Mouse (Mus musculus) kidney, embryonic 16.5 days (tissue): ENCODE results near the gene Plekhd1. TPM values are rescaled to one million over a fixed set of nuclear protein-coding genes. Genes with fewer than 3 reads are reported as not detected.

Experiments used
- ATAC-seq: fragments of 200-750 bp; cut with Nextera tagmentation; 2 replicates; pipeline ENCODE4 v1.8.0; 2017; ENCODE audit warnings: moderate TSS enrichment; ENCODE audit not compliant: low FRiP score, low TSS enrichment
- H3K27ac ChIP-seq: fragments of 300-500 bp; sonication (generic); 2 replicates; pipeline ENCODE4 v1.5.1; 2014; ENCODE audit warnings: low read length
- H3K27me3 ChIP-seq: fragments of 300-500 bp; sonication (generic); 2 replicates; pipeline ENCODE4 v1.6.1; 2014; ENCODE audit warnings: low read length, control low read depth, mixed read lengths; ENCODE audit not compliant: insufficient read depth
- H3K36me3 ChIP-seq: fragments of 300-500 bp; sonication (generic); 2 replicates; pipeline ENCODE4 v1.6.1; 2014; ENCODE audit warnings: low read length, control low read depth, mixed read lengths; ENCODE audit not compliant: insufficient read depth
- H3K4me1 ChIP-seq: fragments of 300-500 bp; sonication (generic); 2 replicates; pipeline ENCODE4 v1.6.1; 2014; ENCODE audit warnings: low read length, control low read depth, mixed read lengths; ENCODE audit not compliant: insufficient read depth
- H3K4me2 ChIP-seq: fragments of 300-500 bp; sonication (generic); replicated peaks from 2 replicates; pipeline ENCODE4 v1.6.1; 2014; ENCODE audit warnings: low read depth, low read length
- H3K4me3 ChIP-seq: fragments of 300-500 bp; sonication (generic); 2 replicates; pipeline ENCODE4 v1.5.1; 2014; ENCODE audit warnings: mild to moderate bottlenecking, low read length
- H3K9ac ChIP-seq: fragments of 300-500 bp; sonication (generic); replicated peaks from 2 replicates; pipeline ENCODE4 v1.6.1; 2014; ENCODE audit warnings: low read length
- H3K9me3 ChIP-seq: fragments of 300-500 bp; sonication (generic); 2 replicates; pipeline ENCODE4 v1.6.1; 2016; ENCODE audit warnings: low read length, control low read depth
- WGBS: fragments of 180-500 bp; shearing (Covaris S2); extraction: QIAGEN DNeasy Blood & Tissue Kit; methylation state at CpG from one replicate; pipeline ENCODE4 v1.1.7; 2014; 5-methylcytosine and 5-hydroxymethylcytosine counted together
- polyA plus RNA-seq: library from polyadenylated mRNA; unstranded; fragments of >200 nt; fragmentation: Nextera tagmentation; extraction: Ambion mirVana; gene quantifications from 2 replicates; pipeline ENCODE4 v1.2.1, GENCODE M21; 2015

Plekhd1 gene
- polyA plus RNA-seq, 1 experiment from 2014 or later = 2.7 TPM

DNA sequence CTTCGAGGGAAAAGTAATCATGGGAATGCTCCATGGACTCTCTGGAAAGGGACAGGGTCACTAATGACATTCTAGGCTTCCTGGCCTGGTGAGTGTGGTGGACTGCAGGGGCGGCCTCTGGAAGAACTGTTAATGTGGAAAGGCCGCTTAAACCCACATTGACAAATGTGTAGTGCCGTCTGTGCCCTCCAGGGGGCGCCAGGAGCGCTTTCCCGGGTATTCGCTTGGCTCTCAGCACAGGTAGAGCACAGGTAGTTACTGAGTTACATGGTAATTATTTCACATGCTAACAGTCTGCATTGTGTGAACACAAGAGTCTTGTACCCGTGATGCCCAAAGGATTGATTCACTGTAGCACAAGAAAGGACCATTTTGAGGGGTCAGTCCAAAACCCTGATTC is 47.1 kb downstream of the Plekhd1 start:
- Histone ChIP-seq H3K36me3 (no peaks in the 10 kb centered on the region), H3K4me3 (no peak overlapping the region), H3K4me1 (no peaks in the 10 kb centered on the region), H3K9ac (no peak overlapping the region), H3K9me3 (no peaks in the 10 kb centered on the region), H3K27ac (no peak overlapping the region), H3K4me2 (no peak overlapping the region), H3K27me3 (peaks cover 9% of the 10 kb centered on the region)
- 30% methylated on average over 9 of the region's 9 CpGs for WGBS
- ATAC-seq = no peak

DNA sequence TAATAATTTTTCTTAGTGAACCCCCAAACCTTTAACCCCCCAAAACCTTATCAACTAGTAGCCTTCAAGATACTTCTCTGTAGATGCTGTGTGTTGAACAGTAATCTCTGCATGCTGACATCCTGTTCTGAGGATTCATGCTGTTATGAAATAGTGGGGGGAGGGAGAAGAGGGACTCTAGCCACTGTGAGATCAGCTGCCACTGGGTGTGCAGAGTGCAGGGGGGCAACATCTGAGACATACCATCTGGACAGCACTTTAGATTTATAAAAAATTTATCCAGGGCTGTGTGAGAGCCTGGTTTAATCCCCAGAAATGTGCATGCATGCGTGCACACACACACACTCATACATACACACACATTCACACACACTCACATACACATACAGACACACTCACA is 52.2 kb downstream of the Plekhd1 start:
- H3K36me3 ChIP-seq = no peaks in the 10 kb centered on the region
- WGBS = 89% methylated on average over 1 of the region's 1 CpGs
- no peak overlapping the region for H3K27ac ChIP-seq
- no peak for ATAC-seq
- no peak overlapping the region for H3K9ac ChIP-seq
- H3K4me1 ChIP-seq = no peaks in the 10 kb centered on the region
- peaks cover 6% of the 10 kb centered on the region; the same call in 1 of the 2 replicates for H3K27me3 ChIP-seq
- H3K4me3 ChIP-seq = no peak overlapping the region
- no peak overlapping the region for H3K4me2 ChIP-seq
- no peaks in the 10 kb centered on the region for H3K9me3 ChIP-seq

DNA sequence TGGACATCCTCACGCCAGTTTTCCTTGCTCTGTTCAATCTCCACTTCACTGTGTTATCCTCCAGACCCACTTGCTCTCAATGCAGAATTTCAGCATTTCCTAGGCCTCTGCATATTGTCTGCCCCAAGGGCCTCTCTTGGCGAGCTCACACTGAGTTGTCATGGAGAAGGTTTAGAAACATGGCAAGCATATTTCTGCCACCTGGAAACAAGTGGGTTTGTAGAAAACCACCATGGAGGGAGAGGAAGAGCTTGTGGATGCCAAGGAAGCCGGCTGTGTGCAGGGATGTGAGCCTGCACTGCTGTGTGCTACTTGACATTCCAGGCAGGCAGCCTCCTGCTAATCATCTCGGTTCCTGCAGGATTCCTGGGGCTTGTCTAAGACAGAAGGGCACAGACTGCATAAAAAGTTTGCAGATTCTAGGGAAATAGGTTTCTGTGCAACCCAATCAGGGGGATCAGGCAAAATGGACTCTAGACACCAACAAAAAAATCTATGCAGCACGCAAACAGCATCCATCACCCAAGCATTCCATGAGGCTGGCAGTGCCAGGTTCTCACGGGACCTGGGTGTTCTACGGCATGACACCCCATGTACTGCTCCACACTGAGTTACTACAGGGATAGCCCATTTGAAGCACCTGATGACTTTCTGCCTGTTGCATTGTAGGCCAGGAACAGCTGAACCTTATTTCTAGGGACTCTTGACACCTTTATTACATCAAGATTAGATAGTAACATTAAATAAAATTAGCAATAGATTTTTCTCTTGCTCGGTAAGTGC is 53.8 kb downstream of the Plekhd1 start:
- no peaks in the 10 kb centered on the region for H3K36me3 ChIP-seq
- H3K4me2 ChIP-seq = no peak overlapping the region
- ATAC-seq = no peak
- H3K4me1 ChIP-seq = no peaks in the 10 kb centered on the region
- H3K4me3 ChIP-seq = no peak overlapping the region
- H3K9ac ChIP-seq = no peak overlapping the region
- 61% methylated on average over 8 of the region's 8 CpGs for WGBS
- peaks cover 6% of the 10 kb centered on the region; the same call in 1 of the 2 replicates for H3K27me3 ChIP-seq
- no peak overlapping the region for H3K27ac ChIP-seq
- no peaks in the 10 kb centered on the region for H3K9me3 ChIP-seq

DNA sequence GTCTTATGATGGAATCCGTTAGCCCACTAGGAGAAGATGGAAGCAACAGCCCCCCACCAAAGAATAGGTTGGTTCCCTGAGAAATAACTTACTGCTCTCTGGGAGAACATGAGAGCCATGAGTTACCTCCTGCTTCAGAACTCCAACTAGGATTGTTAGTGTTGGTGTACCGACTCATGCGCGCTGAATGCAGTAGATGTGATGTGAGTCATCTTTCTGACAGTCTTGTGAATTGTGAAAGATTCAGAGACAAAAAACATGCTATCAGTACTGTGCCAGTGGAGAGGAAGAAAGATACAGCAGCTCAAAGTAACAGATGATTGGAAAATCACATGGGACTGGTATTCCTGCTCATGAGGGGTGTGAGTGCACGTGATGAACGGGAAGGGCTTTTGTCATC is 59.2 kb downstream of the Plekhd1 start:
- H3K36me3 ChIP-seq = no peaks in the 10 kb centered on the region
- no peaks in the 10 kb centered on the region for H3K4me1 ChIP-seq
- H3K4me3 ChIP-seq = no peak overlapping the region
- no peak overlapping the region for H3K9ac ChIP-seq
- H3K4me2 ChIP-seq = no peak overlapping the region
- no peak overlapping the region for H3K27ac ChIP-seq
- peaks cover 11% of the 10 kb centered on the region for H3K27me3 ChIP-seq
- WGBS = 90% methylated on average over 6 of the region's 6 CpGs
- ATAC-seq = no peak
- no peaks in the 10 kb centered on the region for H3K9me3 ChIP-seq

DNA sequence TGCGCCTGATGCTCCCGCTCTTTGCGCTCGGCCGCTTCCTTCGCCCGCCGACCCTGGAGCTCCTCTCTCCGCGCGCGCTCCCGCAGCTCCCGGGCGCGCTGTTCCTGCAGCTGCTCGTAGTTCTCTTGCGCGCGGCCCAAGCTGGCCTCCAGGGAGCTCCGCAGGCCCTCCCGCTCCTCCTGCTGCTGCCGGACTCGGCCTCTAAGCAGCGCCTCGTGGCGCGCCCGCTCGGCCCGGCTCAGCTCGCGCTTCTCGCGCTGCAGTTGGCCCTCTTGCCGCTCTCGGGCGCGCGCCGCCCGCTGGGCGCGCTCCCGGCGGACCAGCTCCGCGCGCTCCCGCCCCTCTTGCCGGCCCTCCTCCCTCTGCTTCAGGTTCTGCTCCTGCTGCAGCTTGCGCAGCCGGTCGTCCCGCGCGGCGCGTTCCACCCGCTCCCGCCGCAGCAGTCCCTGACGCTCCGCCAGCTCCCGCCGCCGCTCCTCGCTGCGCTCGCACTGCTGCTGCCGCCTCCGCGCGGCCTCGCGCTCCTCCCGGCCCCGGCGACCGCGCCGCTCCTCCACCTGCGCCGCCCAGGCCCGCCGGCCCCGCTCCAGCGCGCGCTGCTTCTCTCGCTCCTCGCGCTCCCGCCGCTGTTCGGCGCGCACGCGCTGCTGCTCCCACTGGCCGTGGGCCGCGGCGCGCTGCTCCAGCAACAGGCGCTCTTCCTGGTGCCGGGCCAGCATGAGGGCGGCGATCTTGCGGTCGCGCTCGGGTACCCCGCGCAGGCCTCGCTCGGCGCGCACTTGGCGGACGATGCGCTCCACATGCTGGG is 65.6 kb downstream of the Plekhd1 start:
- H3K9ac ChIP-seq = peak overlapping the region; percentile 63
- no peak overlapping the region; the same call in 1 of the 2 replicates for H3K27ac ChIP-seq
- H3K27me3 ChIP-seq = peaks cover 62% of the 10 kb centered on the region
- WGBS = under 1% methylated on average over 102 of the region's 122 CpGs
- H3K4me1 ChIP-seq = peaks cover 30% of the 10 kb centered on the region
- H3K9me3 ChIP-seq = no peaks in the 10 kb centered on the region
- peak overlapping the region; percentile 60 for H3K4me3 ChIP-seq
- H3K36me3 ChIP-seq = no peaks in the 10 kb centered on the region
- peak overlapping the region; percentile 98 for H3K4me2 ChIP-seq
- ATAC-seq = peak; percentile 88

DNA sequence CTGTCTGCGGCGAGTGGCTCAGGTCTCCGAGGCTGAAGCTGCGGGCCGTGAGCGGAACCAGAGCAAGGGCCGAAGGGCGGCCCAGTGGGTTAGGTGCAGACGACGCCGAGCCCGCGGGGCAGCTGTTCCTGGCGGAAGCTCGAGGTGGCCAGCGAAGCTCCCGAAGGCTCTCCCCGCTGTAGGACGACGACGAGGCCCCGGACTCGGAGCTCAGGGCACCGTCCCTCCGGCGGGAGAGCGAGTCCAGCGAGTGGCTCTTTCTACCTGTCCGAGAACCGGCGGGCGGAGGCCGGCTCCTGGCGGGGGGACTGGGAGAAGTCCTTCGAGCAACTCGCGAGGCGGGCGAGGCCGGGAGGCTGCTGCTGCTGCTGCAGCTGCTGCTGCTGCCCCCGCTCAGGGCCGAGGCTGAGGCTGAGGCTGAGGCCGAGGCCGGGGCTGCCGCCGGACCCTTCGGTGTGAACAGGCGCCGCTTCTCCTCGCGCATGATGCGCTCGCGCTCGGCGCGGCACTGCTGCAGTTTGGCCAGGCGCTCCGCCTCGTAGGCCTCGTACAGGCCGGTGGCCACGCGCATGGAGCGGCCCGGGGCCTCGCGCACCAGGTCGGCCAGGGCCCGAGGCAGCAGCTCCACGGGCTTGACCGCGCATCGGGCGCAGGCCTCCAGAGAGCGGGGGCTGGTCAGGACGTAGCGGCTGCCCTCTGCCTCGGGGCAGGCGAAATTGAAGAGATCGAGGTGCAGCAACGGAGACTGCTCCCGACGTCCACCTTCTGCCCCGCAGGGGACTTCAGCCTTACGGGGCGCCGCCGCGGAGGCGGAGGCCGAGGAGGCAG is 66.4 kb downstream of the Plekhd1 start:
- no peaks in the 10 kb centered on the region for H3K9me3 ChIP-seq
- peak overlapping the region; percentile 98 for H3K4me2 ChIP-seq
- H3K27ac ChIP-seq = no peak overlapping the region
- peak overlapping the region; percentile 60 for H3K4me3 ChIP-seq
- 1% methylated on average over 84 of the region's 92 CpGs for WGBS
- H3K27me3 ChIP-seq = peaks cover 62% of the 10 kb centered on the region
- peak overlapping the region; percentile 63 for H3K9ac ChIP-seq
- H3K36me3 ChIP-seq = no peaks in the 10 kb centered on the region
- H3K4me1 ChIP-seq = peaks cover 30% of the 10 kb centered on the region
- peak; percentile 22 for ATAC-seq

DNA sequence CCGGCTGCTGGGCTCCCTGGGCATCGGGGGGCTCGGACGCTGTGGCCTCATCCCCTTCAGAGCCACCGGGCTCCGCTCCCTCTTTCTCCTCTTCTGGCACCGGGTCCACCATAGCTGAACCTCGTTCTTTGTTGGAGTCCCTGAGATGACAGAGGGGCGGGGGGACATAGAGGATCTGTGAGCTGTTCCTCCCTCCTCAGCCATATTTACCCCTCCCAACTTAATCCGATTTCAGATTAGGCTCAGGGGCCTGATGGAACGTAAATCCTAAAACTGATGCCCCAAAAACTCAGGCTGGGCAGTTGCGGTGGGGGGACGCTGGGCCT is 67.0 kb downstream of the Plekhd1 start:
- Histone ChIP-seq H3K27me3 (peaks cover 62% of the 10 kb centered on the region), H3K4me1 (peaks cover 30% of the 10 kb centered on the region), H3K4me3 (peak overlapping the region; percentile 60), H3K4me2 (peak overlapping the region; percentile 98), H3K9me3 (no peaks in the 10 kb centered on the region), H3K36me3 (no peaks in the 10 kb centered on the region), H3K27ac (no peak overlapping the region), H3K9ac (peak overlapping the region; percentile 63)
- WGBS = 9% methylated on average over 12 of the region's 13 CpGs
- ATAC-seq = no peak

DNA sequence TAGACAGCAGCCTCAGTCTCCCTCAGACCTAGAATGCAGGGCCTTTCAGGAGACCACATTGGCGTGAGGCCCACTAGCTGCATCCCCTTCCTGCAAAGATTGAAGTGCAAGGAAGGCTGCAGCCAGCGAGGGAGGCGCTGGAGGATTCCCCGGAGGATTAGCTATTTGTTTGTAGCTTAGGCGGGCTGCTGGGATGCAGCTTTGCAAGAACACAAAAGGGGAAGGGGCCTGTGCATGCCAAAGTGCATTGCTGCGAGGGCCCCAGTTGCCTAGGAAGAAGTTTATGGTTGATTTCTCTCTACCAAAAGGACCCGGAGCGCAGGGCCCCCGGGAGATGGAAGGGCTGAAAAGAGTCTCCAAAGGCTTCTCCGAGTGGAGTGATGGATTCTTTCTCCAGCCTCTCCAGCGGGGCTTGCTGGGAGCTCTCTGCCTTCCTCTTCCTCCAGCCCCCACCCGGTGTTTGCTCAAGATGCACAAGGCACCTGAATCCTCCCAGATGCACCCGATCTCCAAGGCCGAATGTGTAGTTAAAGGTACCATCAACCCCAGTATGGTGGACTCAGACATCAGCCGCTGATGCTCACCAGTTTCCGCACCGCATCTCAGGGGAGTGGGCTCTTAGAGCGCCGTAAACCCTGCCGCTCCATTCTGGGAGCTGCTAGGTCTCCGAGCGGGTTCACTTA is 67.5 kb downstream of the Plekhd1 start:
- peak overlapping the region; percentile 60 for H3K4me3 ChIP-seq
- ATAC-seq = no peak
- no peaks in the 10 kb centered on the region for H3K9me3 ChIP-seq
- H3K27me3 ChIP-seq = peaks cover 62% of the 10 kb centered on the region
- no peaks in the 10 kb centered on the region for H3K36me3 ChIP-seq
- H3K4me2 ChIP-seq = peak overlapping the region; percentile 69
- 0 out of 2 replicates have a peak overlapping the region, but pooled peaks have one; percentile 41 for H3K9ac ChIP-seq
- WGBS = 3% methylated on average over 22 of the region's 22 CpGs
- H3K27ac ChIP-seq = no peak overlapping the region
- peaks cover 30% of the 10 kb centered on the region for H3K4me1 ChIP-seq

DNA sequence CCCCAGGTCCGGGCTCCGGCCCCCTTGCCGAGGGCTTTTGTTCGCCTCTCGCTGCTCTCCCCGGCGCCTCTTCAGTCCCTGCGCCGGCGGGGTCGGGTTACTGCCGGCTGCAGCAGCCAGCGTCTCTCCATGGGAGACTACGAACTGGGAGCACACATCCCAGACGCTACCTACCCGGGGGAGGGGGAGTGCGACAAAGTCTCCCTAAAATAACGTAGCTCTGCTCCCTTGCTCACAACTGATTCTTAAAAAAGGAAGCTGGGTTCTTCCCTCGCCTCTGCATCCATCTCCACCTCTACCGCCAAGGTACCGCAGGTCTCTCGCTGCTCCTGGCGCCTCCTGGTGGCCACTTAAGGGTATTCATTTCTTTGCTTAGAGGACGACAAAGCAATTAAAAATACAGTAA is 68.0 kb downstream of the Plekhd1 start, which contains the start of gene Ccdc177:
Gene Ccdc177 (minus strand): TSS at position 292 of the 406 bp plus-strand sequence.
- H3K27ac ChIP-seq = no peak within 1 kb of the TSS
- H3K4me3 ChIP-seq = peak within 1 kb of the TSS; percentile 60
- H3K27me3 ChIP-seq = peaks cover 62% of the 10 kb centered on the region
- H3K9ac ChIP-seq = 0 out of 2 replicates have a peak within 1 kb of the TSS, but pooled peaks have one; percentile 41
- no peak for ATAC-seq
- no peaks in the 10 kb centered on the region for H3K36me3 ChIP-seq
- H3K4me1 ChIP-seq = peaks cover 30% of the 10 kb centered on the region
- H3K4me2 ChIP-seq = peak within 1 kb of the TSS; percentile 69
- no peaks in the 10 kb centered on the region for H3K9me3 ChIP-seq
- WGBS = under 1% methylated on average over 24 of the region's 24 CpGs
